Mouse (Mus musculus) neural tube, embryonic 15.5 days (tissue): ENCODE measurements around the gene Gzmm. TPM values are rescaled to one million over a fixed set of nuclear protein-coding genes. Genes with fewer than 3 reads are reported as not detected.
"Not testable (repeated sequence)": the region's sequence is repeated elsewhere in the genome, so short reads cannot be mapped to it uniquely, and the experiment has no call there.

ENCODE experiments used
- ATAC-seq: fragments of 200-750 bp; cut with Nextera tagmentation; 2 replicates; pipeline ENCODE4 v1.8.0; 2017; ENCODE audit warnings: mild to moderate bottlenecking, moderate TSS enrichment, moderate library complexity; ENCODE audit not compliant: low FRiP score
- H3K27ac ChIP-seq: fragments of 300-500 bp; sonication (generic); replicated peaks from 2 replicates; pipeline ENCODE4 v1.5.1; 2015; ENCODE audit warnings: mild to moderate bottlenecking, inconsistent platforms
- H3K27me3 ChIP-seq: fragments of 300-500 bp; sonication (generic); replicated peaks from 2 replicates; pipeline ENCODE4 v1.6.1; 2015; ENCODE audit warnings: inconsistent platforms
- H3K36me3 ChIP-seq: fragments of 300-500 bp; sonication (generic); 2 replicates; pipeline ENCODE4 v1.6.1; 2015; ENCODE audit warnings: inconsistent platforms
- H3K4me1 ChIP-seq: fragments of 300-500 bp; sonication (generic); 2 replicates; pipeline ENCODE4 v1.6.1; 2015; ENCODE audit warnings: inconsistent platforms
- H3K4me2 ChIP-seq: fragments of 300-500 bp; sonication (generic); 2 replicates; pipeline ENCODE4 v1.6.1; 2015; ENCODE audit warnings: inconsistent platforms, mild to moderate bottlenecking, moderate library complexity
- H3K4me3 ChIP-seq: fragments of 300-500 bp; sonication (generic); replicated peaks from 2 replicates; pipeline ENCODE4 v1.5.1; 2015; ENCODE audit warnings: mild to moderate bottlenecking, inconsistent platforms
- H3K9ac ChIP-seq: fragments of 300-500 bp; sonication (generic); replicated peaks from 2 replicates; pipeline ENCODE4 v1.6.1; 2015; ENCODE audit warnings: mild to moderate bottlenecking, inconsistent platforms
- H3K9me3 ChIP-seq: fragments of 300-500 bp; sonication (generic); replicated peaks from 2 replicates; pipeline ENCODE4 v1.6.1; 2016; ENCODE audit warnings: inconsistent platforms
- WGBS: fragments of 180-500 bp; shearing (Covaris S2); methylation state at CpG from one replicate; pipeline ENCODE4 v1.1.7; 2015; ENCODE audit warnings: mixed read lengths; 5-methylcytosine and 5-hydroxymethylcytosine counted together
- polyA plus RNA-seq: library from polyadenylated mRNA; unstranded; fragments of >200 nt; fragmentation: Nextera tagmentation; extraction: Ambion mirVana; gene quantifications from 2 replicates; pipeline ENCODE4 v1.2.1, GENCODE M21; 2015

Gzmm gene
- polyA plus RNA-seq, 1 experiment from 2014 or later, result 1.1 TPM

GRCm38 (mm10) chr10:79695231-79696128 is 6.7 kb downstream of the Gzmm start:
- H3K4me1 ChIP-seq, result peaks cover 15% of the 10 kb centered on the region; the same call in 1 of the 2 replicates
- H3K27ac ChIP-seq, result peak overlapping the region; percentile 51
- no peaks in the 10 kb centered on the region for H3K9me3 ChIP-seq
- H3K36me3 ChIP-seq, result no peaks in the 10 kb centered on the region
- no peak; the same call in 1 of the 2 replicates for ATAC-seq
- H3K9ac ChIP-seq, result no peak overlapping the region
- no peak overlapping the region for H3K4me3 ChIP-seq
- no peaks in the 10 kb centered on the region for H3K27me3 ChIP-seq
- 65% methylated on average over 13 of the region's 13 CpGs for WGBS
- no peak overlapping the region for H3K4me2 ChIP-seq

GRCm38 (mm10) chr10:79696129-79696651 is 7.4 kb downstream of the Gzmm start:
- Histone ChIP-seq H3K4me2 (no peak overlapping the region), H3K27me3 (no peaks in the 10 kb centered on the region), H3K9me3 (no peaks in the 10 kb centered on the region), H3K4me3 (no peak overlapping the region), H3K4me1 (peaks cover 17% of the 10 kb centered on the region; the same call in 1 of the 2 replicates), H3K36me3 (no peaks in the 10 kb centered on the region), H3K9ac (no peak overlapping the region; the same call in 1 of the 2 replicates), H3K27ac (peak overlapping the region; percentile 51)
- no peak for ATAC-seq
- 67% methylated on average over 9 of the region's 9 CpGs for WGBS

GRCm38 (mm10) chr10:79697916-79698315 is 9.1 kb downstream of the Gzmm start:
- peaks cover 17% of the 10 kb centered on the region; the same call in 1 of the 2 replicates for H3K4me1 ChIP-seq
- no peaks in the 10 kb centered on the region for H3K27me3 ChIP-seq
- H3K36me3 ChIP-seq, result no peaks in the 10 kb centered on the region
- H3K9ac ChIP-seq, result no peak overlapping the region
- H3K27ac ChIP-seq, result no peak overlapping the region
- 72% methylated on average over 6 of the region's 6 CpGs for WGBS
- no peaks in the 10 kb centered on the region for H3K9me3 ChIP-seq
- H3K4me2 ChIP-seq, result no peak overlapping the region
- ATAC-seq, result no peak
- no peak overlapping the region for H3K4me3 ChIP-seq

GRCm38 (mm10) chr10:79698459-79698858 is 9.6 kb downstream of the Gzmm start:
- no peak overlapping the region for H3K4me2 ChIP-seq
- no peak overlapping the region for H3K27ac ChIP-seq
- 94% methylated on average over 6 of the region's 6 CpGs for WGBS
- H3K27me3 ChIP-seq, result no peaks in the 10 kb centered on the region
- no peaks in the 10 kb centered on the region for H3K36me3 ChIP-seq
- no peak overlapping the region for H3K4me3 ChIP-seq
- peaks cover 17% of the 10 kb centered on the region; the same call in 1 of the 2 replicates for H3K4me1 ChIP-seq
- no peaks in the 10 kb centered on the region for H3K9me3 ChIP-seq
- no peak for ATAC-seq
- H3K9ac ChIP-seq, result no peak overlapping the region

GRCm38 (mm10) chr10:79700676-79701075 is 11.9 kb downstream of the Gzmm start:
- H3K27ac ChIP-seq, result 0 out of 2 replicates have a peak overlapping the region, but pooled peaks have one; percentile 30
- no peaks in the 10 kb centered on the region for H3K27me3 ChIP-seq
- ATAC-seq, result no peak
- H3K4me2 ChIP-seq, result no peak overlapping the region
- H3K4me3 ChIP-seq, result no peak overlapping the region
- H3K4me1 ChIP-seq, result peaks cover 17% of the 10 kb centered on the region
- 56% methylated on average over 7 of the region's 7 CpGs for WGBS
- H3K36me3 ChIP-seq, result no peaks in the 10 kb centered on the region
- H3K9me3 ChIP-seq, result no peaks in the 10 kb centered on the region
- H3K9ac ChIP-seq, result no peak overlapping the region

- ATAC-seq, result no peak
These were observed 12.8 kb downstream of the Gzmm start for GRCm38 (mm10) chr10:79701443-79702129.

GRCm38 (mm10) chr10:79702970-79703369 is 14.2 kb downstream of the Gzmm start:
- H3K27me3 ChIP-seq, H3K36me3 ChIP-seq, ATAC-seq, H3K9me3 ChIP-seq, H3K4me3 ChIP-seq, H3K4me2 ChIP-seq, H3K9ac ChIP-seq, H3K27ac ChIP-seq: not testable (repeated sequence)
- peaks cover 35% of the 10 kb centered on the region for H3K4me1 ChIP-seq
- WGBS, result 86% methylated on average over 4 of the region's 4 CpGs

More at GRCm38 (mm10) chr10:79701443-79702129, 12.8 kb downstream of the Gzmm start:
- no peaks in the 10 kb centered on the region for H3K9me3 ChIP-seq
- H3K36me3 ChIP-seq, result no peaks in the 10 kb centered on the region
- H3K27ac ChIP-seq, result 0 out of 2 replicates have a peak overlapping the region, but pooled peaks have one; percentile 30
- peaks cover 21% of the 10 kb centered on the region for H3K4me1 ChIP-seq
- no peaks in the 10 kb centered on the region for H3K27me3 ChIP-seq
- WGBS, result 65% methylated on average over 10 of the region's 10 CpGs
- H3K4me3 ChIP-seq, result no peak overlapping the region
- no peak overlapping the region for H3K9ac ChIP-seq
- no peak overlapping the region for H3K4me2 ChIP-seq

GRCm38 (mm10) chr10:79703541-79703940 is 14.7 kb downstream of the Gzmm start:
- peak overlapping the region; percentile 85 for H3K4me2 ChIP-seq
- ATAC-seq, result no peak
- H3K4me1 ChIP-seq, result peaks cover 40% of the 10 kb centered on the region
- H3K36me3 ChIP-seq, result no peaks in the 10 kb centered on the region
- no peaks in the 10 kb centered on the region for H3K27me3 ChIP-seq
- WGBS, result 77% methylated on average over 10 of the region's 10 CpGs
- no peaks in the 10 kb centered on the region for H3K9me3 ChIP-seq
- peak overlapping the region; percentile 77 for H3K27ac ChIP-seq
- peak overlapping the region; percentile 72 for H3K4me3 ChIP-seq
- peak overlapping the region; percentile 85 for H3K9ac ChIP-seq

- H3K36me3 ChIP-seq, result peaks cover 6% of the 10 kb centered on the region; the same call in 1 of the 2 replicates
- no peaks in the 10 kb centered on the region for H3K27me3 ChIP-seq
- H3K27ac ChIP-seq, result peak within 1 kb of the TSS; percentile 90
- no peaks in the 10 kb centered on the region for H3K9me3 ChIP-seq
- peak within 1 kb of the TSS; percentile 85 for H3K4me2 ChIP-seq
- peak within 1 kb of the TSS; percentile 72 for H3K4me3 ChIP-seq
- peak; percentile 95 for ATAC-seq
- under 1% methylated on average over 60 of the region's 65 CpGs for WGBS
- peaks cover 48% of the 10 kb centered on the region for H3K4me1 ChIP-seq
- peak within 1 kb of the TSS; percentile 85 for H3K9ac ChIP-seq
These were observed 15.5 kb downstream of the Gzmm start, which contains the start of gene Bsg for GRCm38 (mm10) chr10:79704065-79704969. TSS of gene Bsg (plus strand) at chr10:79704491.

GRCm38 (mm10) chr10:79704970-79705360 is 16.1 kb downstream of the Gzmm start:
- peaks cover 12% of the 10 kb centered on the region for H3K36me3 ChIP-seq
- H3K9ac ChIP-seq, result peak overlapping the region; percentile 85
- peak overlapping the region; percentile 90 for H3K27ac ChIP-seq
- peak overlapping the region; percentile 85 for H3K4me2 ChIP-seq
- H3K4me3 ChIP-seq, result peak overlapping the region; percentile 72
- H3K4me1 ChIP-seq, result peaks cover 53% of the 10 kb centered on the region
- no peaks in the 10 kb centered on the region for H3K27me3 ChIP-seq
- no peaks in the 10 kb centered on the region for H3K9me3 ChIP-seq
- no peak for ATAC-seq
- WGBS, result 7% methylated on average over 10 of the region's 10 CpGs
